Mouse (Mus musculus) stomach, postnatal 0 days (tissue): ENCODE measurements around the gene B4galt1.

Experiments used
- CTCF ChIP-seq: IDR thresholded peaks from 2 replicates; pipeline ENCODE4 v1.5.1; 2016; ENCODE audit warnings: antibody characterized with exemption, low read depth, mild to moderate bottlenecking, moderate library complexity
- EP300 ChIP-seq: optimal IDR thresholded peaks from 2 replicates; pipeline ENCODE3; 2016; ENCODE audit warnings: antibody characterized with exemption

DNA sequence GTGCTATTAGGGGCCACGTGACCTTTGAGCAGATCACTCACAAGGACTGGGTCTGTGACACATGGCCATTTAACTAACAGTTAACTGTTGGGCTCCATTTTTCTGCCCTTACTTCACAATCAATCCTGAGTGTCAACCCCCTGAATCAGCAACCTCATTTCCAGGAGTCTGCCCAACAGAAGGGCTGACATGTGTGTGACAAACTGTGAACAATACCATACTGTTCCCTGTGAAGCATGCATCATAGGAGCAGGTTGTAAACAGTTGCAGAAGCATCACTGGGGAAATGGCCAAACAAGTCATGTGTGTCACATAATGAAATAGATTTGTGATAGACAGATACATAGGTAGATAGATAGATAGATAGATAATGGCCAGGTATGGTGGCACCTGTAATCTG is 40.9 kb downstream of the B4galt1 start:
- TF ChIP-seq CTCF (no peak), EP300 (no peak)
